Mouse (Mus musculus): ENCODE data around the gene Uts2r.

Gene Uts2r

GRCm38 (mm10) chr11:121163751-121164150 is 3.7 kb downstream of the Uts2r start:
- DNase-seq (ENCODE audit: low read depth): no peak

GRCm38 (mm10) chr11:121173203-121173602 is 13.1 kb downstream of the Uts2r start:
- DNase-seq (ENCODE audit: low read depth): no peak

- no peak for DNase-seq (ENCODE audit: low read depth)
Measured at GRCm38 (mm10) chr11:121174234-121174633, 14.2 kb downstream of the Uts2r start.

DNA sequence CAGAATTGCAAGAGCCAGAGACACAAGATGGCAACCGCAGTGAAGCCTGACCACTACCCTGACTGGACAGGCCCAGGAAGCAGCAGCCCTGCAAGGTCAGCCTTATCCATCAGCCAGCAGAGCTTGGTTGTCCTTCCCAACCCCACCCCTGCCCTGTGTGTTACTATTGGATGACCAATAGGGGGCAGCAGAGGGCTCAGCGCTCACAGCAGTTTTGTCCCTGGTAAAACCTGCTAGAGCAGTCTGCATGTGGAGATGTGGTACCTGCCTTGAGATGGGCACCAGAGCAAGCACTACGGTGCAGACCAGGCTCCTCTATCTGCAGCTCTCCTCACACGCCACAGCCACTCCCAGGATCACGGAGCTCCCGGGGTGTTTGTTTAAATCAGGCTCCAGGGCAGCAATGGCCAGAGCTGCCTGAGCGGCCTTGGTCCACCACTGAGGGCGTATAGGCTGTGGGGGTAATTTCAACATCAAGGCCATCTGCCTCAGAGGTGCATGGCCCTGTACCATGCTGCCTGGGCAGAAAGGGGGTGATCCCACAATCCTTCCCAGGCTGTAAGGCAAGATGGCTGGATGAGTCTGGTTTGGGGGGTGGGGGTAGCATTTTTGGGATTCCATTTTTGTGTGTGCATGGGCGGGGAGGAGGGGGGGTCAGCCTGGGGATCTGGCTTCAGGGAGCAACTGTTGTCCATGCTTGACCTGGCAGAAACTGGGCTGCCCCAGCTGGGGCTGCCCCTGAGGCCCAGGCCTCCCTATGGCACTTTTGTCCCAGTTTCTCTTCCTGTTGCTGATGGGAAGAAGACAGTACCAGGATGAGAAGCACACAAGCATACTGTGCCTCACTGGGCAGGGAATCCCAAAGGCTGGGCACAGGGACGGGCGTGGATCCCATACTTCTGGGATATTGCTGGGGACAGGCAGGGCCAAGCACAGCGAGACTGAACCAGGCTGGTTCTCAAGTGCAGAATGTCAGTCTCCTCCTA is 16.5 kb downstream of the Uts2r start:
- peak; percentile 74 for DNase-seq (ENCODE audit: low read depth)

GRCm38 (mm10) chr11:121189681-121190080 is 29.6 kb downstream of the Uts2r start:
- DNase-seq (ENCODE audit: low read depth): no peak

DNA sequence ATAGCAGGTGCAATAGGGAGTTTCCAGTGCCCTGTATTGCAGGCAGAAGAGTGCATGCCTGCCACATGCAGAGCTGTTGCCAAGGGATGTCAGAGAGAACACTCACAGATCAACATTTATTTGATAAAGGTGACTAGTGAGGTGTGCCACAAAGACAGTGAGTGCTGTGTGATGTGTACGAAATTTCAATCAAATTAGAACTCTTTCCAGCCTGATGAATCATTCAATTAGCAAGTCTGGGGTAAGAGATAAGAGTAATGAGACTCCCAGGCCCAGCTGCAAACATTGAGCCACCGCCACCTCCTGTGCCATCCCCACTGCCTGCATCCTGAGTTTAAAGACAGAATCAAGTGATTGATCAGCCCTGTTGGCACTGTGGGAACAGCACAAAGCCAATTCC is 32.7 kb downstream of the Uts2r start:
- DNase-seq (ENCODE audit: low read depth): no peak

DNA sequence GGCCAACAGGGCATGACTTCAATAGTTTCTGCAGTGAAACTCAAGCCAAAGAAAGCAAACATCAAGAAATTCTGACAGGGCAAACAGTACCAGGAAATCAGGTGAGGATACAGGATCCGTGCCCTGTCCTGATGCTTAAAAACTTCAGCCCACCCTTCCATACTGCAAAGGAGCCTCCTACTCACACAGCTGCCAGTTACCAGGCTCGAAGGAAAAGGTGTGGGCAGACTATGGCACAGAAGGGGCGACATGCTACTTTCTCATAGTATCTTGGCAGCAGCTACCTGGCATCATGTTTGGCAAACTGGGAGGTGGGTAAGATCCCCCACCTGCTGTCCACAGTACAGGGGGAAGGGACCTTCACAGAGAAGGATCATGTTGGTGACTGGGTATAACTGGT is 33.3 kb downstream of the Uts2r start:
- no peak for DNase-seq (ENCODE audit: low read depth)

DNA sequence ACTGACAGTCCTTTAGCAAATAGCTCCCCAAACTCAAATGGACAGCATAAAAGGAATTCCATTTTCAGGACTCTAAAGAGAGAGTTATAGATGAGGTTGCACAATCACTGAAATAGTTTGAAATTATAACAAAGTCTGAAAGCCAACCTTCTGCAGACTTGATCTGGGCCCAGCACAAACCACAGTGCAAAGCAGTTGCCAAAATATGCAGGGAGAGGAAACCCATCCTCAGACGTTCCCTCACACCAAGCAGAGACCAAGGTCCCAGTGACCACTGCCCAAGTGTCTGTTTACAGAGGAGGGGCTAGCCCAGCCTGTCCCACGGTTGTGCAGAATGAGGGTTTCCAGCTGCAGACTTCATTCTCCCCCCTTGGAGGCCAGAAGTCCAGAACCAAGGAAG is 38.6 kb downstream of the Uts2r start:
- DNase-seq (ENCODE audit: low read depth): no peak

DNA sequence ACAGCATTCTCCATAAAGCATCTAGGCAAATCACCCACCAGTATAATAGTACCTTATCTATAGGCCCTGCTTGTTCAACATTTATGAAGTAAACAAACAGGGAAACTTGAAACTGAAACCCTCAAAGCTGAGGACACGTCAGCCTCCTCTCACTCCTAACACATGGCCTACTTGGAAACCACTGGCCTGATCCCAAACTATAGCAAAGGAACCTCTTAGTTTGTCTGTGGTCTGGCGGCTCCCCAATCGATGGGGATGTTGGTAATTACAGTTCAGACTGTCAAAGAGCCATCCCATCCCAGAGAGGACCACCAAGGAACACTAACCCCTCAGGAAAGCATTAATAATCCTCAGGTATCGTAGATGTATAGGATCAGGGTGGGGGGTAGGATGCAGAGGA is 39.8 kb downstream of the Uts2r start:
- DNase-seq (ENCODE audit: low read depth): no peak

DNA sequence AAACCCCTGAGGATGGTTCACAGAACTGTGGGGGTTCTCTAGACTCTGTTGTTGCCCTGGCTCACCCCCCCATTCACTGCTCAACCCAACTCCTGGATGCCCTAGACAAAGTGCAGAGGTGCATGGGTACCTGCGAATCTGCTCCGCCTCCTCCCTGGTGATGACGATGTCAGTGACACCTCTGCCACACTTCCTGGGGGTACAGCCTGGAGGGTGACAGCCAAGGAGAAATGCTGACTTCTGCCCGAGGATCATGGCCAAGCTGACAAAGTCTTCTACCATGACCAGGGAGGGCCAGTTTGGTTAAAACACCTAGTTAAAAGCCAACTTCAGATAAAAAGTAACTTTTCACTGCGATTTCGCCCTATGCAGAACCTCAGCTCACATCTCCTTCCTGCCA is 40.7 kb downstream of the Uts2r start:
- DNase-seq (ENCODE audit: low read depth): no peak

GRCm38 (mm10) chr11:121201436-121202198 is 41.5 kb downstream of the Uts2r start:
- peak; percentile 54 for DNase-seq (ENCODE audit: low read depth)

DNA sequence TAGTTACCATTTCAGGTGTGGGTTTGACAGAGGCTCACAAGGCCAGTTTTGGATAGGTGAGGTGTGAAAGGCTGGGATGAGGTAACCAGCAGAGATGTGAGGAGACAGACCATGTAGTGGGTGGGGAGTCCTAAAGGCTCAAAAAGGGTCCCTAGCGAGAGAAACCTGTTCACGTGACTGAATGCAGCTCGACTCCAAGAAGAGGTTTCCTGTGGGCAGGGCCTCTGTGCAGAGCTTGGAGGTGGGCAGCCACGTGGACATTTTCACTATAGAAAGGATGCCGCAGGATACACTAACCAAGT is 43.7 kb downstream of the Uts2r start:
- DNase-seq (ENCODE audit: low read depth): no peak

- peak; percentile 95 for DNase-seq (ENCODE audit: low read depth)
Measured at GRCm38 (mm10) chr11:121204161-121205006, 44.3 kb downstream of the Uts2r start, which contains the start of the genes Hexdc and Ogfod3. TSS of gene Hexdc (plus strand) at chr11:121204433. TSS of gene Ogfod3 (minus strand) at chr11:121204711.
